Mouse (Mus musculus) C2C12 (cell line): ENCODE measurements around the gene Ppfibp1. TPM values are rescaled to one million over a fixed set of nuclear protein-coding genes. Genes with fewer than 3 reads are reported as not detected.

Source experiments
- H3K27me3 ChIP-seq: one replicate; pipeline ENCODE4 v1.6.1; 2011; ENCODE audit not compliant: control insufficient read depth, insufficient read depth, insufficient read length
- H3K36me3 ChIP-seq: one replicate; pipeline ENCODE4 v1.6.1; 2011; ENCODE audit not compliant: control insufficient read depth, insufficient read depth
- H3K4me3 ChIP-seq: one replicate; pipeline ENCODE4 v1.5.1; 2011; ENCODE audit warnings: mild to moderate bottlenecking, control low read depth; ENCODE audit not compliant: poor library complexity, insufficient read depth, severe bottlenecking
- H3K79me2 ChIP-seq: one replicate; pipeline ENCODE4 v1.6.1; 2011; ENCODE audit not compliant: control insufficient read depth, insufficient read depth
- H3K79me3 ChIP-seq: one replicate; pipeline ENCODE4 v1.6.1; 2011; ENCODE audit warnings: low read depth, control low read depth
- H3ac ChIP-seq: one replicate; pipeline ENCODE3; 2011; ENCODE audit warnings: low read depth; ENCODE audit not compliant: control insufficient read depth, insufficient read length
- CEBPB ChIP-seq: IDR thresholded peaks from one replicate; pipeline ENCODE4 v1.6.1; 2011; ENCODE audit warnings: low read depth, mild to moderate bottlenecking, control low read depth, moderate library complexity
- CTCF ChIP-seq: IDR thresholded peaks from one replicate; pipeline ENCODE4 v1.5.1; 2011; ENCODE audit not compliant: control insufficient read depth, insufficient read depth, insufficient read length
- FOSL1 ChIP-seq: IDR thresholded peaks from one replicate; pipeline ENCODE4 v1.8.0; 2011; ENCODE audit warnings: mild to moderate bottlenecking, low read length; ENCODE audit not compliant: poor library complexity, insufficient read depth, severe bottlenecking
- MAX ChIP-seq: IDR thresholded peaks from one replicate; pipeline ENCODE4 v1.6.1; 2011; ENCODE audit warnings: mild to moderate bottlenecking, control low read depth
- MYOD1 ChIP-seq: IDR thresholded peaks from one replicate; pipeline ENCODE4 v1.6.1; 2011; ENCODE audit warnings: low read depth; ENCODE audit not compliant: control insufficient read depth, insufficient read length
- MYOG ChIP-seq: IDR thresholded peaks from one replicate; pipeline ENCODE4 v1.6.1; 2011; ENCODE audit not compliant: control insufficient read depth, insufficient read length; ENCODE audit errors: extremely low read depth
- USF1 ChIP-seq: IDR thresholded peaks from one replicate; pipeline ENCODE4 v1.6.1; 2011; ENCODE audit warnings: low read depth, mild to moderate bottlenecking, control low read depth, moderate library complexity
- polyA plus RNA-seq: library from polyadenylated mRNA; unstranded; fragments of >200 nt; fragmentation: generic; extraction: Trizol; gene quantifications from one replicate; pipeline ENCODE4 v1.2.1, GENCODE M21; 2012; ENCODE audit warnings: missing spikeins

Gene Ppfibp1
- polyA plus RNA-seq, 1 experiment, result 61.1 TPM

- no peak for TF ChIP-seq MAX
- TF ChIP-seq CEBPB, result no peak
- no peak for TF ChIP-seq MYOD1
- TF ChIP-seq MYOG, result no peak
- no peak for TF ChIP-seq USF1
- TF ChIP-seq CTCF, result no peak
- no peak for TF ChIP-seq FOSL1
- Histone ChIP-seq H3K4me3 (no peak overlapping the region), H3K79me3 (peaks cover 48% of the 10 kb centered on the region), H3ac (no peak overlapping the region), H3K79me2 (peaks cover 69% of the 10 kb centered on the region), H3K27me3 (no peaks in the 10 kb centered on the region), H3K36me3 (peaks cover 9% of the 10 kb centered on the region)
These were observed 38.2 kb downstream of the Ppfibp1 start for GRCm38 (mm10) chr6:146926415-146926980.

GRCm38 (mm10) chr6:146928108-146928507 lies 39.8 kb downstream of the Ppfibp1 start:
- H3K79me2 ChIP-seq, result peaks cover 85% of the 10 kb centered on the region
- H3ac ChIP-seq, result no peak overlapping the region
- H3K36me3 ChIP-seq, result peaks cover 13% of the 10 kb centered on the region
- no peaks in the 10 kb centered on the region for H3K27me3 ChIP-seq
- TF ChIP-seq MYOG (no peak), CTCF (no peak), USF1 (no peak), FOSL1 (no peak), CEBPB (no peak)
- H3K79me3 ChIP-seq, result peaks cover 61% of the 10 kb centered on the region
- H3K4me3 ChIP-seq, result no peak overlapping the region

GRCm38 (mm10) chr6:146929031-146929430 lies 40.7 kb downstream of the Ppfibp1 start:
- Histone ChIP-seq H3K36me3 (peaks cover 13% of the 10 kb centered on the region), H3ac (no peak overlapping the region), H3K79me3 (peaks cover 68% of the 10 kb centered on the region), H3K27me3 (no peaks in the 10 kb centered on the region), H3K79me2 (peaks cover 94% of the 10 kb centered on the region), H3K4me3 (no peak overlapping the region)
- TF ChIP-seq CTCF (no peak), CEBPB (no peak), USF1 (no peak), MYOG (no peak), MYOD1 (no peak), FOSL1 (no peak), MAX (no peak)

- Histone ChIP-seq H3K79me3 (peaks cover 68% of the 10 kb centered on the region), H3K36me3 (peaks cover 9% of the 10 kb centered on the region), H3ac (no peak overlapping the region), H3K27me3 (no peaks in the 10 kb centered on the region), H3K4me3 (no peak overlapping the region), H3K79me2 (peaks cover 97% of the 10 kb centered on the region)
- no peak for TF ChIP-seq USF1
- TF ChIP-seq FOSL1, result no peak
- no peak for TF ChIP-seq MYOG
These were observed 44.8 kb downstream of the Ppfibp1 start for GRCm38 (mm10) chr6:146933123-146933522.

- no peak overlapping the region for H3ac ChIP-seq
- peaks cover 33% of the 10 kb centered on the region for H3K36me3 ChIP-seq
- H3K27me3 ChIP-seq, result no peaks in the 10 kb centered on the region
- H3K79me2 ChIP-seq, result peaks cover 97% of the 10 kb centered on the region
- TF ChIP-seq CEBPB (no peak), FOSL1 (no peak), MYOD1 (no peak), MAX (no peak), MYOG (no peak), USF1 (no peak), CTCF (no peak)
- H3K4me3 ChIP-seq, result no peak overlapping the region
- H3K79me3 ChIP-seq, result peaks cover 60% of the 10 kb centered on the region
These were observed 47.7 kb downstream of the Ppfibp1 start for GRCm38 (mm10) chr6:146935957-146936356.

GRCm38 (mm10) chr6:146939026-146939425 lies 50.7 kb downstream of the Ppfibp1 start:
- peaks cover 98% of the 10 kb centered on the region for H3K79me2 ChIP-seq
- peaks cover 60% of the 10 kb centered on the region for H3K79me3 ChIP-seq
- no peaks in the 10 kb centered on the region for H3K27me3 ChIP-seq
- no peak overlapping the region for H3ac ChIP-seq
- TF ChIP-seq MYOG (no peak), MYOD1 (no peak), CTCF (no peak), MAX (no peak), USF1 (no peak), FOSL1 (no peak), CEBPB (no peak)
- no peak overlapping the region for H3K4me3 ChIP-seq
- H3K36me3 ChIP-seq, result peaks cover 50% of the 10 kb centered on the region
